Mouse (Mus musculus): ENCODE measurements around the gene Col16a1.

DNA sequence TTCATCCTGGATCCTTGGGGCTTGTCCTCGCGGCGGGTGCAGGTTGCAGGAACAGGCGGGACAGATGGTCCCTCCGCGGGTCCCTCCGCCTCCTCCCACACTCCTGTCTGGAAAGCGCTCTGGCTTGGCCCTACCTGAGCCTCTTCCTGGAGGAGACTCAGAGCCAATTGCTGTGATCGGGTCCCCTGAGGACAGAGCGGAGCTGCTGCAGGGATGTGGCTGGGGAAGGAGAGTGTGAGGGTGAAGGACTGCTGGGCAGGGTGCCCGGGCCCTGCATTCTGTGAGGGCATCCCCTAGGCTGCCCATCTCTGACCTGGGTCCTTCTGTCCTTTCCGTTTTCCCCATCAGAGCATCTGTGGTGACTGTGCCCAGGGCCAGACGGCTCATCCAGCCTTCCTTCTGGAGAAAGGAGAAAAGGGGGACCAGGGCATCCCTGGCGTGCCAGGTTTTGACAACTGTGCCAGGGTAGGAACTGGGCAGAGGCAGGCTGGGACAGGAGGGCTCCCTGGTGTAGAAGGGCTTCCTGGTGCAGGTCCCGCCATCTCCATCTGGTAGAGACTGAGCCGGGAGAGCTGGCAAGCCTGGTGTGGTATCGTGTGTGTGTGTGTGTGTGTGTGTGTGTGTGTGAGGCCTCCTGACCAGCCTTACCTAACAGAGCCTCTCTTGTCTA, 31.3 kb downstream of the Col16a1 start:
- TF ChIP-seq CTCF (IDR thresholded peaks at IDR 0.05; ENCODE audit: low read depth) (no peak), EP300 (IDR thresholded peaks at IDR 0.05; ENCODE audit: low read depth) (no peak)
